Comparison of ENCODE assay signal across 8 mouse cellular contexts in the genomic region with DNA sequence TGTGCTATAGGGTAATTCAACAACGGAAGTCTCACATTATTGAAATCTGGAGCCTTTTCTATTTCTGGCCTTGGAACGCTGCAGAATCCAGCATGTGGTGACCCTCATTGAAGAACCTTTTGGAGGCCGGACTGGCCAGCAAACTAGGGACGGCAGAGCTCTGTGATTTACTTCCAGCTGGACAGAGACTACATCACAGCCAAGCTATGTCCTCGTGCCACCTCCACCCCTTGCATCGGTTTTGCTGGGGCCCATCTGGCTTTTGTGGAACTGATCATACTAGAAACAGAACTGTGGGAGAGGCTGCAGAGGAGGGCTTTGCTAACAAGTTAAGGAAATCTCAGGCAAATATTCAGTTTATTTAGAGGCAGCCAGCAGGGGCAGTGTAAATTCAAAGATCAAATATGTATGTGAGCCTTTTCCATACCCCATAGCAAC.
DNase-seq lines count a peak whose midpoint lies in the region; ATAC-seq and TF ChIP-seq lines count a peak whose summit lies in the region.
"Had no signal": no experiment of that assay in that cellular context is flagged by ENCODE, and none has a peak within 500 bp of the region (broad histone marks: within the 10 kb centered on the region; RNA-seq: fewer than 3 reads in every experiment).

No protein-coding gene starts in this region.

- intact Hi-C loops in heart, postnatal 10 days (cut with DNase I), result no loop called here

- no peak overlapping the region for H3K4me3 ChIP-seq in kidney, adult 2 months (ENCODE audit: insufficient read depth, low read depth, low read length)
- H3K4me3 ChIP-seq in midbrain, embryonic 13.5 days (replicated peaks), result no peak overlapping the region
- H3K4me3 ChIP-seq: megakaryocyte, embryonic 14.5 days had no signal

- no peak for TF ChIP-seq POLR2A in kidney, adult 2 months (IDR thresholded peaks at IDR 0.05; ENCODE audit: low read depth, low read length)

- H3K9me3 ChIP-seq in midbrain, embryonic 13.5 days, result no peaks in the 10 kb centered on the region; the same call in 1 of the 2 replicates

- no peaks in the 10 kb centered on the region for H3K36me3 ChIP-seq in kidney, adult 2 months (ENCODE audit: control insufficient read depth, insufficient read depth, low read length)
- H3K36me3 ChIP-seq in midbrain, embryonic 13.5 days, result no peaks in the 10 kb centered on the region

- DNase-seq in kidney, adult 2 months, result peak; percentile 2
- DNase-seq in kidney, postnatal 36 days, result no peak
- peak; percentile 56 to 65 for DNase-seq in heart, postnatal 10 days
- peak; percentile 63 to 64 for DNase-seq in layer of hippocampus, postnatal 14 days (ENCODE audit: low spot score in 2 of 2)
- DNase-seq in right cerebral cortex, postnatal 36 days (ENCODE audit: low spot score in 2 of 2), result peak; percentile 32 to 38
- no peak for DNase-seq in yolk sac, embryonic 10.5 days (ENCODE audit: low spot score)

- H3K4me1 ChIP-seq in kidney, adult 2 months (ENCODE audit: control insufficient read depth, insufficient read depth, low read length), result no peaks in the 10 kb centered on the region
- H3K4me1 ChIP-seq in midbrain, embryonic 13.5 days (replicated peaks), result no peaks in the 10 kb centered on the region
- H3K4me1 ChIP-seq: megakaryocyte, embryonic 14.5 days had no signal

- no peak for TF ChIP-seq CTCF in kidney, adult 2 months (conservative IDR thresholded peaks at IDR 0.05; ENCODE audit: insufficient read depth, insufficient read length, low read depth, low read length)

- H3K9ac ChIP-seq in midbrain, embryonic 13.5 days (replicated peaks), result no peak overlapping the region

- no peaks in the 10 kb centered on the region; the same call in 1 of the 2 replicates for H3K27me3 ChIP-seq in kidney, adult 2 months (replicated peaks; ENCODE audit: control insufficient read depth, insufficient read depth, low read length)
- H3K27me3 ChIP-seq in midbrain, embryonic 13.5 days, result no peaks in the 10 kb centered on the region
- H3K27me3 ChIP-seq: megakaryocyte, embryonic 14.5 days had no signal

- no peak for ATAC-seq in midbrain, embryonic 13.5 days

- H3K27ac ChIP-seq in kidney, adult 2 months (ENCODE audit: insufficient read depth, low read depth, low read length), result no peak overlapping the region
- no peak overlapping the region for H3K27ac ChIP-seq in midbrain, embryonic 13.5 days

- 41% methylated on average over 6 of the region's 6 CpGs for WGBS in kidney, adult 2 months
- 84% methylated on average over 6 of the region's 6 CpGs for WGBS in midbrain, embryonic 13.5 days

- no peak overlapping the region for H3K4me2 ChIP-seq in midbrain, embryonic 13.5 days (replicated peaks)

Comparison
In these comparisons a context has a peak if more than half of its experiments do, and no peak if none do; other contexts are left out.
1. DNase-seq: peak in kidney, adult 2 months (single experiment), heart, postnatal 10 days (2 of 2), layer of hippocampus, postnatal 14 days (2 of 2) and right cerebral cortex, postnatal 36 days (2 of 2); none in kidney, postnatal 36 days (0 of 2) and yolk sac, embryonic 10.5 days (single experiment).